Mouse (Mus musculus) kidney, embryonic 14.5 days (tissue): ENCODE data around the gene Abcc4. TPM values are rescaled to one million over a fixed set of nuclear protein-coding genes. Genes with fewer than 3 reads are reported as not detected.

Experiments used
- ATAC-seq: fragments of 200-750 bp; cut with Nextera tagmentation; 2 replicates; pipeline ENCODE4 v1.8.0; 2017; ENCODE audit warnings: moderate number of reproducible peaks, mild to moderate bottlenecking, moderate TSS enrichment, moderate library complexity; ENCODE audit not compliant: low FRiP score, low TSS enrichment
- H3K27ac ChIP-seq: fragments of 300-500 bp; sonication (generic); 2 replicates; pipeline ENCODE4 v1.5.1; 2014; ENCODE audit warnings: low read depth, mild to moderate bottlenecking, low read length, moderate library complexity, mixed read lengths
- H3K27me3 ChIP-seq: fragments of 300-500 bp; sonication (generic); 2 replicates; pipeline ENCODE4 v1.6.1; 2014; ENCODE audit warnings: mild to moderate bottlenecking, low read length; ENCODE audit not compliant: control insufficient read depth, insufficient read depth
- H3K36me3 ChIP-seq: fragments of 300-500 bp; sonication (generic); 2 replicates; pipeline ENCODE4 v1.6.1; 2014; ENCODE audit warnings: low read length, mixed read lengths; ENCODE audit not compliant: control insufficient read depth, insufficient read depth
- H3K4me1 ChIP-seq: fragments of 300-500 bp; sonication (generic); 2 replicates; pipeline ENCODE4 v1.6.1; 2014; ENCODE audit warnings: low read length, mixed read lengths; ENCODE audit not compliant: control insufficient read depth, insufficient read depth
- H3K4me2 ChIP-seq: fragments of 300-500 bp; sonication (generic); replicated peaks from 2 replicates; pipeline ENCODE4 v1.6.1; 2014; ENCODE audit warnings: low read depth, mild to moderate bottlenecking, low read length
- H3K4me3 ChIP-seq: fragments of 300-500 bp; sonication (generic); 2 replicates; pipeline ENCODE4 v1.5.1; 2014; ENCODE audit warnings: mild to moderate bottlenecking, low read length
- H3K9ac ChIP-seq: fragments of 300-500 bp; sonication (generic); 2 replicates; pipeline ENCODE4 v1.6.1; 2014; ENCODE audit warnings: low read depth, mild to moderate bottlenecking, low read length, moderate library complexity
- H3K9me3 ChIP-seq: fragments of 300-500 bp; sonication (generic); 2 replicates; pipeline ENCODE4 v1.6.1; 2016; ENCODE audit warnings: low read length; ENCODE audit not compliant: control insufficient read depth
- WGBS: fragments of 180-500 bp; shearing (Covaris S2); extraction: QIAGEN DNeasy Blood & Tissue Kit; methylation state at CpG from one replicate; pipeline ENCODE4 v1.1.7; 2014; 5-methylcytosine and 5-hydroxymethylcytosine counted together
- polyA plus RNA-seq: library from polyadenylated mRNA; unstranded; fragments of >200 nt; fragmentation: Nextera tagmentation; extraction: Ambion mirVana; gene quantifications from 2 replicates; pipeline ENCODE4 v1.2.1, GENCODE M21; 2014

Abcc4 gene
- polyA plus RNA-seq, 1 experiment from 2014 or later: 12.2 TPM

DNA sequence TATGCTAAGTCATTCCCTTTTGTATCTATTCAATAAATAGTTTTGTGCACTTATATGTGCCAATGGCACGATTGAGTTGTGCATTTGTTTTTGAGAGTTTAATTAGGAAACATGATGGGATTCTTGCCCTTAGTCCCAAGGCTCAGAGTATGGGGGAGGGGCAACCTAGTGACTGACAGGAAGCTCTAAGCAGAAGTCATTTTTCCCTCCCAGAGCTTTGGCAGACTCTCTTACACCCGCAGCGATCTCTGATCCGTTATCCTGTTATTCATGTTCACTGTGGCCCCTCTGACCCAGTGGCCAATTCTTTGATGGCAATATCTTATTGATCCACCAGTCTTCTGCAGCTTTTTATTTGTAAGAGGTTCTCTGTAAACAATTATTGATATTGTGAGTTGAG is 253.4 kb downstream of the Abcc4 start:
- Histone ChIP-seq H3K27me3 (no peaks in the 10 kb centered on the region), H3K27ac (no peak overlapping the region), H3K4me1 (no peaks in the 10 kb centered on the region), H3K9me3 (no peaks in the 10 kb centered on the region), H3K36me3 (no peaks in the 10 kb centered on the region), H3K4me2 (no peak overlapping the region), H3K4me3 (no peak overlapping the region), H3K9ac (no peak overlapping the region)
- 79% methylated on average over 4 of the region's 4 CpGs for WGBS
- no peak for ATAC-seq

DNA sequence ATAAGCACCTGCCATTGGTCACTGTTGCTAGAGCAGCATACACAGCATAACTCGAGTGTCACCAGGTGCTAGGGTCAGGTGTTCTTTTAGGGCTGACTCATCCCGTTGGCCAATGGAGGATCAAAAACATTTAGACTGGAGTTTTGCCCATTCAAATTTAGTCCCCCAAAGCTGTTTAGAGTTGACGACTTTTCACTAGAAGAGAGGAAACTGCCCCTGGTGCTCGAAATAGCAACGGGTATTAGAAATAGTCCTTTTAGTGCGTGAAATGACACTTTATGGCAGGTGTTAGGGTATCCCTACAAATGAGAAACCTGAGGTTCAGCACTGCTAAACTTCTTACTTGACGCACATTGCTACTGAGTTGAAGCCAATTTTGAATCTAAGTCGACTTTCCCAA is 265.9 kb downstream of the Abcc4 start:
- H3K9me3 ChIP-seq: no peaks in the 10 kb centered on the region
- H3K4me3 ChIP-seq: no peak overlapping the region
- 0 out of 2 replicates have a peak, but pooled peaks cover 10% of the 10 kb centered on the region for H3K4me1 ChIP-seq
- H3K9ac ChIP-seq: no peak overlapping the region
- H3K36me3 ChIP-seq: no peaks in the 10 kb centered on the region
- ATAC-seq: no peak
- 67% methylated on average over 8 of the region's 8 CpGs for WGBS
- no peak overlapping the region for H3K4me2 ChIP-seq
- no peak overlapping the region for H3K27ac ChIP-seq
- peaks cover 72% of the 10 kb centered on the region for H3K27me3 ChIP-seq

DNA sequence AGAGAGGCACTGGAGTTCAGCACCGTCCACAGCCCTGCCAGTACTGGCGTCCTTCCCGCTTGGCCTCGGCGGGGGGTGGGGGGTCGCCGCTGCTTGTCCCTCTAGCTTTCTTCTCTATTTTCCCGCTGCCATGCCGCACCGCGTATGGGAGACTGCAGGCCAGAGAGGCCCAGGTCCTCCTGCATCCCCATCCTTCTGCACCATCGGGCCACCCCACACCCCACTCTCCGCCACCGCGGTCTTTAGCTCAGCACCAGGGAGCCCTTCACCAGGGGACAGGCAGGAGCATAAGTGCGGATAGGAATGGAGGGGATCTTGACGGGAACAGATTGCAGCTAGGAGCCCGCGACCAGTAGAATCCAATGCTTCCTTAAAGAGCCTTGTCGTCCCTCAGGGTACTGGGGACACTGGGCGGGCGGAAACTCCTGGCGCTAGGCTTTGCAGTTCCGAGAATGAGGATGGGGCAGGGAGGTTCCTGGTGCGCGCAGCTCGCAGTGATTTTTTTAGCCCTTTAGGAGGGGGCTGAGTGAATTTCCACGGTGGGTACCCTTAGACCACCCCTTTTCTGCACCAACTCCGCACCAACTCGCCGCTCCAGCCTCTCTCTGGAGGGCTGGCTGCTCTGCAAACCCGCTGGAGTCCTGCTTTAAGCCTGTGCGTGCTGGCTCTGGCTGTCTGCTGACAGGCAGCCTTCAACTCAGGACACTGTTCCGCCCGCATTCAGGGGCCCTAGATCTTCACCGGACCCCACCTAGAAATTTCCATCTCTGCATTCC is 268.7 kb downstream of the Abcc4 start:
- 0 out of 2 replicates have a peak, but pooled peaks cover 10% of the 10 kb centered on the region for H3K4me1 ChIP-seq
- peak overlapping the region; percentile 45 for H3K4me3 ChIP-seq
- no peak overlapping the region for H3K27ac ChIP-seq
- peak overlapping the region; percentile 73 for H3K4me2 ChIP-seq
- H3K9me3 ChIP-seq: no peaks in the 10 kb centered on the region
- ATAC-seq: peak; percentile 73
- peak overlapping the region; percentile 48 for H3K9ac ChIP-seq
- H3K36me3 ChIP-seq: no peaks in the 10 kb centered on the region
- H3K27me3 ChIP-seq: peaks cover 80% of the 10 kb centered on the region
- under 1% methylated on average over 32 of the region's 36 CpGs for WGBS

DNA sequence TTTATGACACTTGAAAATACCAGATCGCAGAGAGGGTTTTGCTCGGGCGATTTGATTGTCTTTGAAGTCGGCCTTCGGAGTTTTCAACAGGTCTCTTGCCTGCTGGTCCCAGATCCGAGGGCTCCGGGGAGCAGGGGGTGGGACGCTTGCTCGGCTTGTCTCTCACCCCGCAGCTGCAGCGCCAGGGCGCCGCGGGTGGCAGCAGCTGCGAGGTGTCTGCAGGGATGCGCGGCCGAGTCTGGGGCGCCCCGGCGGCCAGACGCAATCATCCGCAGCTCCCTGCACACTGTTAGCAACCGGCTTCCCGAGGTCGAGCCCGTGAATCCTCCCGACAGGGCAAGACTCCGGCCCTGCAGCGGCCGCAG is 269.2 kb downstream of the Abcc4 start:
- H3K27ac ChIP-seq: no peak overlapping the region
- H3K9ac ChIP-seq: peak overlapping the region; percentile 48

DNA sequence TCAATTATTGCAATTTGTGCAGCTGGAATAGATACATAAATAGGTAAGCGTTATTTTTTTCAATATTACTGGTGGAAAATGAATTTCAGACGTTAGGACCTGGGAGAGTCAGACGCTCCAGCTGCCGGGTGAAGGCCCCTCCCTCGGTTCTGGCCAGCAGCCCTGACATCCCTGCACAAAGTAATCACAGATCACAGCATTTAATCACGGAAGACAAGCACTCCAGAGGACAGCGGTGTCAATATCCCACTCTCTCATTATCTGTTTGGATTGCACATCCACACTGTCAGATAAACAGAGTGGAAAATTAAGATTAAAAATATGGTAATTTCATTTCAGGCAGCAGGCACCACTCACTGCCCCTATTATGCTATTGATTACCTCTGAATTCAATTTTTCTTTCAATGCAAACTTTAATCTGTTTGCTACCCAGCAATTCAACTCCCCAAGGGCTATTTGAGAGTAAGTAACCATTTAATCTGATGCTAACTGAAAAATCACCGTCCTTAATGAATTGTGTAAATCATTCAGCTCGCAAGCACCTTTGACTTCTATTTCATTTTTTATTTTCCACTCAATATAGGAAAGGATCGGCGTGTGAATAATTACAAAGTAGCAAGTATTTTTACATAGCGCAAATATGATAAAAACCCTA is 270.2 kb downstream of the Abcc4 start:
- 32% methylated on average over 12 of the region's 12 CpGs for WGBS
- Histone ChIP-seq H3K4me1 (0 out of 2 replicates have a peak, but pooled peaks cover 10% of the 10 kb centered on the region), H3K9ac (no peak overlapping the region), H3K4me3 (no peak overlapping the region), H3K27me3 (peaks cover 65% of the 10 kb centered on the region), H3K27ac (no peak overlapping the region), H3K4me2 (no peak overlapping the region), H3K36me3 (no peaks in the 10 kb centered on the region), H3K9me3 (no peaks in the 10 kb centered on the region)
- no peak for ATAC-seq

More for the DNA sequence above, 269.2 kb downstream of the Abcc4 start:
- under 1% methylated on average over 22 of the region's 31 CpGs for whole genome bisulfite sequencing
- Histone ChIP-seq H3K27me3 (peaks cover 75% of the 10 kb centered on the region), H3K36me3 (no peaks in the 10 kb centered on the region), H3K4me3 (peak overlapping the region; percentile 45), H3K4me1 (0 out of 2 replicates have a peak, but pooled peaks cover 10% of the 10 kb centered on the region), H3K9me3 (no peaks in the 10 kb centered on the region), H3K4me2 (peak overlapping the region; percentile 73)
- peak; percentile 86 for ATAC-seq

DNA sequence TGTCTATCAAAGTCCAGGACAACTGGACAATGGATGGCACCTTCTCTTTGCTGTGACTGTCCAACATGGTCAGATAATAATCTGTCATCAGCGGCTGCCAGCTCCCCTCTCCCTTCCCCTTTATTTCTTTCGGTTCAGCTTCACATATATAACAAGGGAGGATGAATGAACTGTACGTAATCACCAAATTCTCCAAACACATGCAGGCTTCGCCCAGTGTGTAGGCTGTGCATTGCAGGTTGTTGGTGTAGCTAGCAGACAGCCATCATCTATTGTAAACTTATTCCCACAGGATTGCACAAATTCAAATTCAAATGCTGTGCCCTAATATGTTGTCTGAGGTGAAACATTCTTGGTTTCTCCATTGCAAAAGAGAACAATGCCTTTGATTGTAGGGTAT is 271.2 kb downstream of the Abcc4 start:
- H3K27ac ChIP-seq: no peak overlapping the region
- H3K4me2 ChIP-seq: no peak overlapping the region
- 0 out of 2 replicates have a peak, but pooled peaks cover 10% of the 10 kb centered on the region for H3K4me1 ChIP-seq
- no peak for ATAC-seq
- H3K36me3 ChIP-seq: no peaks in the 10 kb centered on the region
- no peak overlapping the region for H3K4me3 ChIP-seq
- H3K27me3 ChIP-seq: peaks cover 55% of the 10 kb centered on the region
- H3K9me3 ChIP-seq: no peaks in the 10 kb centered on the region
- 85% methylated on average over 4 of the region's 4 CpGs for WGBS
- H3K9ac ChIP-seq: no peak overlapping the region

DNA sequence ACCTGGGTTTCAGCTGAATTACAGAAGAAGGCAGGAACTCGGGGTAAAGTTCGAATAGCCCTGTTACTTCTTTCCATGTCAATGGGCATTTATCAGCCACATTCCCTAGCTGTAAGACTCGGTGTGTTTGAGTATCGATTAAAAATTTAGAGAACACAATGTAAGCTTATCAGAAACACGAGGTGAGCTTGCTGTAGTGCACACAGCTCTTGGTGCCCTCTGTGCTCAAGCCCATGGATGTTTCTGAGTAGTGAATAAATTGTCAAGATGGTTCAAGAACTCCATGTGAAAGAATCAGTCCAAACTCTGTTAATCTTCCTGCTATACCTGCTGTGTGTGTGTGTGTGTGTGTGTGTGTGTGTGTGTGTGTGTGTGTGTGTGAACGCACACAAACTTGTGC is 272.2 kb downstream of the Abcc4 start:
- no peak overlapping the region for H3K4me2 ChIP-seq
- no peak overlapping the region for H3K27ac ChIP-seq
- no peak overlapping the region for H3K4me3 ChIP-seq
- ATAC-seq: no peak
- no peaks in the 10 kb centered on the region for H3K9me3 ChIP-seq
- 57% methylated on average over 6 of the region's 6 CpGs for WGBS
- H3K9ac ChIP-seq: no peak overlapping the region
- H3K36me3 ChIP-seq: no peaks in the 10 kb centered on the region
- H3K27me3 ChIP-seq: peaks cover 45% of the 10 kb centered on the region
- H3K4me1 ChIP-seq: 0 out of 2 replicates have a peak, but pooled peaks cover 10% of the 10 kb centered on the region
